Mouse (Mus musculus) right cerebral cortex, postnatal 25 days (tissue): ENCODE measurements at regions not wholly inside any gene's neighbourhood (a gene's known extent, or its start where the extent isn't known, plus 50 kb on each side); places are given as distances from the start of the nearest gene placed in this dataset.
A peak's percentile ranks its signal among the peaks of the same experiment; 100 is the strongest.

Experiments used
- DNase-seq: peaks from one replicate; pipeline ENCODE4 v3.0.0; 2022

DNA sequence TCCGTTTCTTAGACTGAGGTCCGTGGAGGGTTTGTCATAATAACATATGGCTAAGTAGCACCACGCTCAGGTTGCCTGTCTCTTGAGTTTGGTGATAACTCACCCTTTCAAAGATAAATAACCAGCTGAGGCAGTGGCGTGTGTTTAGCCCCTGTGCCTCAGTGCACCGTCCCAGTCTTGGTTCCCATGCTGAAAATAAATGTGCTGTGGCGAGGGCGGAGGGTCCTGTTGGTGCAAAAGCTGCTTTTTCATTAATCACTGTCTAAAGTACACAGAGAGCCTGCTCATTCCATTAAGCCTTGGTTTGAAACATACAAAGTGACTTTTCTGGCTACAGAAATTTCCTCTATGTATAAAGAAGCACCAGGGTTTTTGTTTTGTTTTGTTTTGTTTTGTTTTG is 439.8 kb upstream of the Fam84a start:
- no peak for DNase-seq

DNA sequence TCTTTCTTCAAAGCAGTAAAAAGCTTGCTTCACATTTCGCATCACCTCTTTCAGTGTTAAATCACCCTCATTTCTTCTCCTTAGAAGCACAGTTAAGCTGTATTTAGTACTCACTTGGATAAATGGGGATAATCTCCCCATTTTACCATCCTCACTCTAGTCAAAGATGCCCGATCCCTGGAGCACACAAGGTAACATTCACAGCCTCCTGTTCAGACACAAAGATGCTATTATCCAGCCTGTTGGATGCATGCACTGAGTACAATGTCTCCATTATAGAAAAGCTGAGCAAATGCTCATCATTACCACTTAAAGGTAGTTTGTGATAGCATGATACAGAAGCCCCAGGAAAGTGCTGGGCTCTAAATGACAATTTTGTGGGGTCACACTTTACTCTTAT is 422.4 kb upstream of the Fam84a start:
- no peak for DNase-seq

DNA sequence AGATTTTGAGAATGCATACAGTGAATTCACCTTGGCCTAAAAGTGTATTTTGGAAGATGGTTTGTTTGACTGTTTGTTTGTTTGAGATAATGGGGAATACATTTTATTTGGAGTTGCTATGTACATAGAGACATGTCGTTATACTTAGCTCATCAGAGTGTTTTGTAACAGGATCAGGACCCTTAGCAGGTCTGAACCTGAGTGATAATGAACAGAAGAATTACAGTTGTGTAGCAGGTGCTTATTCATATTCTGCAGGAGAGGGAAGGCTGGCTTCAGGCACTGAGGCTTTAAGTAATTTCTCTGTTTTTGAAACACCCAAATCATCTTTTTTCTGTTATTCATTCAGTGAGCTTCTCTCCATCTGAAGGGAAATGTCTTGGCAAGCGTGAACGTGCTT is 413.1 kb upstream of the Fam84a start:
- DNase-seq = no peak

DNA sequence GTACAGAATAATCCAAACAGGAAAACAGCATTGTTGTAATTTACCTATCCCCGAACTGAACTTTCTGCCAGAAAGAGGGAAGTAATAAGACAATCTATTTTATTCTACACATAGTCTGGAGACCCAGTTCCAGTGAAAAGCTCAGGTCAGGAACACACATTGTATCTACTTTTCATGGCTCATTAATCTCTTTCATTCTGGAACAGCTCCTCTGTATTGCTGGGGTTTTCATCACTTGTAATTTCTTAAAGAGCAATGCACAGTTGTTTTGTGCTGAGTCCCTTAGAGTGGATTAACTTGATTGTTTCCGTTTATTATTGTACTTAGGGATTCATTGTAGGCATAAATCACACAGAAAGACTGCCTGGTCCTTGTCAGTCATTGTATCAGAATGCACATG is 400.3 kb upstream of the Fam84a start:
- no peak for DNase-seq

DNA sequence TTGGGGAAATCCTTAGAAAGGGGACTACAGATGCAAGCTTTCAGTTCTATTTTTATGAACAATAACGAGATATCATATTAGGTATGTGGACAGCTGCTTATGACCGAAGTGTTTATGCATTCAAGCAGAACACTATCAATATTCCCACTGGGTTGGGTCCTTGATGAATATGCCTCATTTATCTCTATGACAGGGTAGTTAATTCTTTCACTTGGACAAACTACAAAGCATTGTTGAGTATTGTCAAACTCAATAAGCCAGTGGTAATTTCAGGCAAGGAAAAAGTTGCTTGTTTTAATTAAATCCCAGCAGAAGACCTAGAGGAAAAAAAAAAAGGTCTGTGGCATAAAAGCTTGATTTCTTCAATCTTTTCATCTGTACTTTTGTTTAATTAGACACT is 397.4 kb upstream of the Fam84a start:
- DNase-seq = no peak

DNA sequence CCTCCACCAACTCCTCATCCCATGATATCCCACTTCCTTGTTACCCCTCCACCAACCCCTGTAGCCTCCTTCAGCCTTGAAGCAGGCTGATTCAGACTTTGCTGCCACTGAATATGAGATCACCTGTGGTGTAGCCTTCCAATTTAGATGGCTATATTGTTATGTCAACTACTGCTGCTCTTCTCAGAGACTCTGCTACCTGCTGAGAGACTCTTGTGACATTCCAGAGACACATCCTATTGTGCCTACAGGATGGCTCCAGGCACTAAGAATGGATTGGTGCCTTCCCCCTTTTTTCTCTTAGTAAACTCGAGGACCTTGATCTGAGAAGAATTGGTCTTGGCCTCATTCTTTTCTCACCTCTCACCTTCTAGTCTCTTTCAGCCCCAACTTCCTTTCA is 369.9 kb upstream of the Fam84a start:
- DNase-seq = no peak

DNA sequence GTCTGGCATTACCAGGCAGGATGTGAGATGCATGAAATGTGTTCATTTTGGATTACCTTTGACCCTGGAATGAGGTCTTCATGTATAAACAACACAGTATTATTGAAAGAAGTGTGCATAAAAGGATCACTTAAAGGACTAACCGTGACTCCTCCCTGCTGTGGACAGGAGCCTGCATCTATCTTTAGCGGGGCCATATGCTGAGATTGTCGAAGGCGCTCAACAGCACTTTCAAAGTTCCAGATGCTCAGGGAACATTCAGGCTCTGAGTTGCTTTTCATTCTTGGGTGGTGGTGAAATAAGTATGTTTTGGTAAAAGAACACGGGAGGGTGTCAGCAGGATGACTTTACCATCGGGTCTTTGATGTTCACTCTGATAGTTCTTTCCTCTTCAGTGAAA is 363.7 kb upstream of the Fam84a start:
- DNase-seq = peak; percentile 7
